12 mouse cellular contexts compared by ENCODE assay signal in genomic region chr11:117093900-117094552, GRCm38 (mm10). TPM values are rescaled to one million over a fixed set of nuclear protein-coding genes. Genes with fewer than 3 reads are reported as not detected.
DNase-seq lines count a peak whose midpoint lies in the region; ATAC-seq and TF ChIP-seq lines count a peak whose summit lies in the region.
"Had no signal": no experiment of that assay in that cellular context is flagged by ENCODE, and none has a peak within 500 bp of the region (broad histone marks: within the 10 kb centered on the region; RNA-seq: fewer than 3 reads in every experiment).

No protein-coding gene starts in this region.

- 43% methylated on average over 5 of the region's 5 CpGs for WGBS in heart, embryonic 12.5 days
- WGBS in stomach, postnatal 0 days = 63% methylated on average over 5 of the region's 5 CpGs

- no peak for DNase-seq in left cerebral cortex, adult 2 months (ENCODE audit: extremely low spot score in 1 of 2, low spot score in 2 of 2)
- no peak for DNase-seq in left cerebral cortex, adult 11 months (ENCODE audit: low spot score)
- DNase-seq in kidney, postnatal 36 days = peak; percentile 64 to 82
- no peak for DNase-seq in stomach, postnatal 0 days (ENCODE audit: low spot score)
- DNase-seq in cerebellum, postnatal 14 days = no peak
- no peak for DNase-seq in spleen, postnatal 4 days (ENCODE audit: low spot score in 2 of 2)
- no peak for DNase-seq in ovary, postnatal 14 days (ENCODE audit: low spot score)
- DNase-seq: cerebellum, adult 2 months had no signal

- no peak for TF ChIP-seq CTCF in left cerebral cortex, adult 2 months (IDR thresholded peaks at IDR 0.05)
- no peak for TF ChIP-seq CTCF in stomach, postnatal 0 days (IDR thresholded peaks at IDR 0.05; ENCODE audit: low read depth)

- H3K4me3 ChIP-seq in left cerebral cortex, adult 2 months = no peak overlapping the region
- no peak overlapping the region for H3K4me3 ChIP-seq in heart, embryonic 12.5 days
- no peak overlapping the region for H3K4me3 ChIP-seq in stomach, postnatal 0 days (ENCODE audit: low read depth, low read length)
- H3K4me3 ChIP-seq: erythroblast, embryonic 14.5 days; hindbrain, embryonic 15.5 days; neural tube, embryonic 13.5 days had no signal

- no peak for ATAC-seq in heart, embryonic 12.5 days (ENCODE audit: insufficient number of reproducible peaks, low FRiP score)
- ATAC-seq in stomach, postnatal 0 days (ENCODE audit: low FRiP score, low TSS enrichment) = no peak

- no peak overlapping the region for H3K9ac ChIP-seq in heart, embryonic 12.5 days
- H3K9ac ChIP-seq in stomach, postnatal 0 days (ENCODE audit: low read length) = no peak overlapping the region
- H3K9ac ChIP-seq: hindbrain, embryonic 15.5 days; neural tube, embryonic 13.5 days had no signal

- H3K4me2 ChIP-seq in heart, embryonic 12.5 days = peak overlapping the region; percentile 28
- no peak overlapping the region for H3K4me2 ChIP-seq in stomach, postnatal 0 days (replicated peaks; ENCODE audit: low read depth)
- H3K4me2 ChIP-seq: hindbrain, embryonic 15.5 days; neural tube, embryonic 13.5 days had no signal

- no peaks in the 10 kb centered on the region for H3K36me3 ChIP-seq in heart, embryonic 12.5 days
- H3K36me3 ChIP-seq in stomach, postnatal 0 days (ENCODE audit: control insufficient read depth, insufficient read depth, low read length) = no peaks in the 10 kb centered on the region
- H3K36me3 ChIP-seq: hindbrain, embryonic 15.5 days; neural tube, embryonic 13.5 days had no signal

- H3K27me3 ChIP-seq in heart, embryonic 12.5 days (replicated peaks) = no peaks in the 10 kb centered on the region
- H3K27me3 ChIP-seq in stomach, postnatal 0 days (ENCODE audit: control insufficient read depth, insufficient read depth, low read length) = no peaks in the 10 kb centered on the region
- H3K27me3 ChIP-seq: hindbrain, embryonic 15.5 days; neural tube, embryonic 13.5 days had no signal

- intact Hi-C loops in left cerebral cortex, adult 2 months (cut with DNase I) = no loop called here

- no peak for TF ChIP-seq EP300 in stomach, postnatal 0 days (optimal IDR thresholded peaks at IDR 0.05)

- no peaks in the 10 kb centered on the region for H3K9me3 ChIP-seq in heart, embryonic 12.5 days (replicated peaks)
- no peaks in the 10 kb centered on the region for H3K9me3 ChIP-seq in stomach, postnatal 0 days (ENCODE audit: control insufficient read depth, low read length)
- H3K9me3 ChIP-seq: hindbrain, embryonic 15.5 days; neural tube, embryonic 13.5 days had no signal

- peak overlapping the region; percentile 57 for H3K27ac ChIP-seq in left cerebral cortex, adult 2 months
- H3K27ac ChIP-seq in heart, embryonic 12.5 days (ENCODE audit: poor library complexity, severe bottlenecking) = peak overlapping the region; percentile 46; the same call in 1 of the 2 replicates
- peak overlapping the region; percentile 40 for H3K27ac ChIP-seq in stomach, postnatal 0 days (replicated peaks)
- H3K27ac ChIP-seq: hindbrain, embryonic 15.5 days; neural tube, embryonic 13.5 days had no signal

- H3K4me1 ChIP-seq in heart, embryonic 12.5 days (replicated peaks) = peaks cover 73% of the 10 kb centered on the region
- H3K4me1 ChIP-seq in stomach, postnatal 0 days (replicated peaks; ENCODE audit: control insufficient read depth, insufficient read depth) = peaks cover 6% of the 10 kb centered on the region; the same call in 1 of the 2 replicates

RNA-seq across cellular contexts. Expression of gene Sec14l1, which starts 20.9 kb away (rescaled TPM):
- total RNA-seq in left cerebral cortex, adult 2 months (2021) = 100 to 1,000 TPM; 198 to 229 TPM
- polyA plus RNA-seq in heart, embryonic 12.5 days (2016; fragmentation: Nextera tagmentation; extraction: Ambion mirVana) = 53.4 and 56.6 TPM in 2 replicates
- polyA plus RNA-seq in stomach, postnatal 0 days (2015; fragmentation: Nextera tagmentation; extraction: Ambion mirVana) = 28.4 and 30.5 TPM in 2 replicates

Comparison
In these comparisons a context has a peak if more than half of its experiments do, and no peak if none do; other contexts are left out.
1. DNase-seq: peak in kidney, postnatal 36 days (2 of 2); none in left cerebral cortex, adult 2 months (0 of 2), left cerebral cortex, adult 11 months (single experiment), stomach, postnatal 0 days (single experiment), cerebellum, postnatal 14 days (0 of 2), spleen, postnatal 4 days (0 of 2) and ovary, postnatal 14 days (single experiment).
2. Peak in every context shown above with its lines, with median percentiles within 50 percentile points of each other: H3K27ac ChIP-seq.